Mouse (Mus musculus) bone marrow macrophage, adult 2 months (primary cell): ENCODE measurements around the gene Krtap28-10.

Experiments
- CTCF ChIP-seq: IDR thresholded peaks from 2 replicates; pipeline ENCODE4 v1.5.1; 2012; ENCODE audit warnings: low read depth, mild to moderate bottlenecking, low read length, moderate library complexity
- POLR2A ChIP-seq: IDR thresholded peaks from 2 replicates; pipeline ENCODE4 v1.6.1; 2012; ENCODE audit warnings: mild to moderate bottlenecking, low read depth, low read length, borderline replicate concordance

DNA sequence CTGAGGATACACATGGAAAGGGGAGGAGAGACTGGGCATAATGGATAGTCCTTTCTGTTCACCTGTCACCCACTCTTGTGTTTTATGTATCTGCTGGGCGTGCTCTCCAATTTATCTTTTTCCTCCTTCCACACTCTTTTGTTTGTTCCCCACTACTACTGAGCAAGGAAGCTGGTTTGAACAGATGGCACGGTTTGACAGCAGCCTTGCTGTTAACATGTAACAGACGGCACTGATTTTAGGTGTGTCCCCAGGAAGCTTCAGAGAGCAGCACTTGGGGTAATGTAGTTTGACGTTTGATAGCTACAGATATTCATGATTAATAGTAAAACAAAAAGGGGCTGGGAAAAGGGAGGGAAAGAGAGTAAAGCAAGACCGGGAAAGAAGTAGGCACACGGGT lies 34.8 kb downstream of the Krtap28-10 start:
- TF ChIP-seq POLR2A (no peak), CTCF (no peak)
